Mouse (Mus musculus): ENCODE data around the gene Serpina1c. TPM values are rescaled to one million over a fixed set of nuclear protein-coding genes. Genes with fewer than 3 reads are reported as not detected.

The Serpina1c gene
- 6.7 TPM for polyA plus RNA-seq (2014; fragmentation: Illumina TruSeq; extraction: RNeasy Lipid Tissue Mini Kit (QIAGEN cat#74804); ENCODE audit: low read depth, low replicate concordance)

DNA sequence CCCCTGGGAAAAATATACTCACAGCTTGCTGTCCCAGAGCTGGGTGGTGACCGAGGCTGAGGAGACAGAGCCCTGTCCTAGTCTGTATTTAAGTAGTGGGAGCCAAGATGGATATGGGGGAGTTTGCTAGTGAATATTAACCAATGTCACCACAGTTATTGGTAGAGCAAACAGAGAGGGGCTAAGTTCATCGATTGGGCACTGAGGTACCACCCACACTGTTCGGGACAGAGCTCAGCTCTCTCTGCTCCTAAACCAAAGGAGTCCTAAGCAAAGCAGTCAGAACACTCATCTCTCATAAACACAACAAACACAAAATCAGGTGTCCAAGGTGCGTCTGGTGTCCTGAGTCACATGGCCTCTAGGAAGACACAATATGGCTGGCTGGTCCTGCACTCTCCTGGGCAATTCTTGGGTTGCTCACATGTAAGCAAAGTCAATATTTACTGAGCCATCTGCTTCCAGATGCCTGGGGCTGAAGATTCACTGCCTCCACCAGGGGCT is at the start of gene Serpina1c:
Gene Serpina1c (minus strand): TSS at position 51 of the 504 bp plus-strand sequence.

DNA sequence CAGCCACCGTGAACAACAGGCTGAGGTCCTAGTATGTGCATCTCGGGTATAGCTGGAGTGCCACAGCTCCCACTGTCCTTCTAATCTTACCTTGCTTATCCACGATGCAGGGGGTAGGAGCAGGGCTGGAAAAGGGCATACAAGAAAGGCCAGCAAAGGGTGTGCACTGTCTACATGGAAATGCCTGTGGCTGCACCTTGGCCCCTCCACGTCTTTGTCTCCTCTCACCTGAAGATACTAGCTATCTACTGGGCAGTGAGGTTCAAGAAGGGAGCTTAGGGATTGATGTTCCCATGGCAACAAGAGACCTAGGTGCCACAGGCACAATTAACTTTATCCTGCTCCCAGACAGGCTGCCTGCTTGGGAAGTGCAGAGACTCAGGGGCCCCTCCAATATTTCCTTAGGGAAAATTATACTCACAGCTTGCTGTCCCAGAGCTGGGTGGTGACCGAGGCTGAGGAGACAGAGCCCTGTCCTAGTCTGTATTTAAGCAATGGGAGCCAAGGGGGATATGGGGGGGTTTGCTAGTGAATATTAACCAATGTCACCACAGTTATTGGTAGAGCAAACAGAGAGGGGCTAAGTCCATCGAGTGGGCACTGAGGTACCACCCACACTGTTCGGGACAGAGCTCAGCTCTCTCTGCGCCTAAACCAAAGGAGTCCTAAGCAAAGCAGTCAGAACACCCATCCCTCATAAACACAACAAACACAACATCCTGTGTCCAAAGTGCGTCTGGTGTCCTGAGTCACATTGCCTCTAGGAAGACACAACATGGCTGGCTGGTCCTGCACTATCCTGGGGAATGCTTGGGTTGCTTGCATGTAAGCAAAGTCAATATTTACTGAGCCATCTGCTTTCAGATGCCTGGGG is 41.3 kb downstream of the Serpina1c start, which contains the start of gene Serpina1a:
Gene Serpina1a (minus strand): TSS at position 462 of the 874 bp plus-strand sequence.

Other genes with a start within 250 kb of the Serpina1c start
- not detected for gene Serpina6, start 247.7 kb downstream of the Serpina1c start, polyA plus RNA-seq (2014; fragmentation: Illumina TruSeq; extraction: RNeasy Lipid Tissue Mini Kit (QIAGEN cat#74804); ENCODE audit: low read depth, low replicate concordance)
- gene Serpina16, start 228.7 kb downstream of the Serpina1c start, polyA plus RNA-seq (2014; fragmentation: Illumina TruSeq; extraction: RNeasy Lipid Tissue Mini Kit (QIAGEN cat#74804); ENCODE audit: low read depth, low replicate concordance) = not detected
- gene Serpina1f, start 209.4 kb downstream of the Serpina1c start, polyA plus RNA-seq (2014; fragmentation: Illumina TruSeq; extraction: RNeasy Lipid Tissue Mini Kit (QIAGEN cat#74804); ENCODE audit: low read depth, low replicate concordance) = not detected
- gene Serpina1d, start 131.3 kb downstream of the Serpina1c start, polyA plus RNA-seq (2014; fragmentation: Illumina TruSeq; extraction: RNeasy Lipid Tissue Mini Kit (QIAGEN cat#74804); ENCODE audit: low read depth, low replicate concordance) = 5.6 TPM
- 6.7 TPM for gene Serpina1b, start 74.5 kb downstream of the Serpina1c start, polyA plus RNA-seq (2014; fragmentation: Illumina TruSeq; extraction: RNeasy Lipid Tissue Mini Kit (QIAGEN cat#74804); ENCODE audit: low read depth, low replicate concordance)
- gene Serpina1a, start 41.3 kb downstream of the Serpina1c start, polyA plus RNA-seq (2014; fragmentation: Illumina TruSeq; extraction: RNeasy Lipid Tissue Mini Kit (QIAGEN cat#74804); ENCODE audit: low read depth, low replicate concordance) = 3.4 TPM
- 1.1 TPM for gene Serpina1e, start 54.1 kb upstream of the Serpina1c start, polyA plus RNA-seq (2014; fragmentation: Illumina TruSeq; extraction: RNeasy Lipid Tissue Mini Kit (QIAGEN cat#74804); ENCODE audit: low read depth, low replicate concordance)
- not detected for gene Serpina11, start 85.1 kb upstream of the Serpina1c start, polyA plus RNA-seq (2014; fragmentation: Illumina TruSeq; extraction: RNeasy Lipid Tissue Mini Kit (QIAGEN cat#74804); ENCODE audit: low read depth, low replicate concordance)
- gene Serpina9, start 108.9 kb upstream of the Serpina1c start, polyA plus RNA-seq (2014; fragmentation: Illumina TruSeq; extraction: RNeasy Lipid Tissue Mini Kit (QIAGEN cat#74804); ENCODE audit: low read depth, low replicate concordance) = 0.37 TPM
- not detected for gene Serpina12, start 139.6 kb upstream of the Serpina1c start, polyA plus RNA-seq (2014; fragmentation: Illumina TruSeq; extraction: RNeasy Lipid Tissue Mini Kit (QIAGEN cat#74804); ENCODE audit: low read depth, low replicate concordance)
- not detected for gene Serpina5, start 196.2 kb upstream of the Serpina1c start, polyA plus RNA-seq (2014; fragmentation: Illumina TruSeq; extraction: RNeasy Lipid Tissue Mini Kit (QIAGEN cat#74804); ENCODE audit: low read depth, low replicate concordance)
- not detected for gene Serpina3a, start 207.8 kb upstream of the Serpina1c start, polyA plus RNA-seq (2014; fragmentation: Illumina TruSeq; extraction: RNeasy Lipid Tissue Mini Kit (QIAGEN cat#74804); ENCODE audit: low read depth, low replicate concordance)
- gene Serpina3b, start 223.1 kb upstream of the Serpina1c start, polyA plus RNA-seq (2014; fragmentation: Illumina TruSeq; extraction: RNeasy Lipid Tissue Mini Kit (QIAGEN cat#74804); ENCODE audit: low read depth, low replicate concordance) = not detected
- 0.65 TPM for gene Serpina3c, start 249.0 kb upstream of the Serpina1c start, polyA plus RNA-seq (2014; fragmentation: Illumina TruSeq; extraction: RNeasy Lipid Tissue Mini Kit (QIAGEN cat#74804); ENCODE audit: low read depth, low replicate concordance)